20 mouse cellular contexts compared by ENCODE assay signal in the genomic region with DNA sequence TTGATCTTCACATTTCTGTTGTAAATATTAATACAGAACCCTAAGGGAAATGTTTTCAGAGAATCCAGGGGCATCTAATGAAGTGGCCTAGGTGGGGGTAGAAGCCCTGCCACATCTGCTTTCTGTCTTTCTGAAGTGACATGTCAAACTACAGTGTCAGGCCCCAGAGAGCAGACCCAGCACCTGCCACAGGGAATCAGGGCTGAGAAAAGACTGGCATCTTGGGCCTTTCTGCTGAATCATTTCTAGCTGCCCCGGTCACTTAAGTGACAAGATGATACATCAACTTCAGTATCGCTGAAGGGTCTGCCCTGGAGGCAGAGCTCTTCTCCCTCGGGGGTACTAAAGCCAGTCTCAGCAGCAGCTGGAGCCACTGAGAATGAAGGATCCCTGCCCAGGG.
DNase-seq lines count a peak whose midpoint lies in the region; ATAC-seq and TF ChIP-seq lines count a peak whose summit lies in the region.
"Had no signal": no experiment of that assay in that cellular context is flagged by ENCODE, and none has a peak within 500 bp of the region (broad histone marks: within the 10 kb centered on the region; RNA-seq: fewer than 3 reads in every experiment).

No protein-coding gene starts in this region.

- no peaks in the 10 kb centered on the region for H3K9me3 ChIP-seq in hindbrain, embryonic 10.5 days
- no peaks in the 10 kb centered on the region for H3K9me3 ChIP-seq in hindbrain, embryonic 13.5 days
- H3K9me3 ChIP-seq: forebrain, embryonic 15.5 days; limb, embryonic 13.5 days; liver, embryonic 13.5 days; lung, embryonic 15.5 days; midbrain, embryonic 12.5 days had no signal

- no peaks in the 10 kb centered on the region for H3K79me2 ChIP-seq in heart, adult 2 months (replicated peaks; ENCODE audit: control insufficient read depth, insufficient read depth, low read length)

- 54% methylated on average over 3 of the region's 3 CpGs for WGBS in heart, adult 2 months
- WGBS in hindbrain, embryonic 10.5 days = 62% methylated on average over 3 of the region's 3 CpGs
- WGBS in hindbrain, embryonic 13.5 days = 39% methylated on average over 3 of the region's 3 CpGs

- no peak overlapping the region for H3K9ac ChIP-seq in heart, adult 2 months (ENCODE audit: low read depth, low read length)
- no peak overlapping the region for H3K9ac ChIP-seq in hindbrain, embryonic 13.5 days
- H3K9ac ChIP-seq: forebrain, embryonic 15.5 days; limb, embryonic 13.5 days; liver, embryonic 13.5 days; lung, embryonic 15.5 days; midbrain, embryonic 12.5 days had no signal

- no peaks in the 10 kb centered on the region for H3K36me3 ChIP-seq in heart, adult 2 months (ENCODE audit: control insufficient read depth, insufficient read depth, low read length)
- H3K36me3 ChIP-seq in hindbrain, embryonic 10.5 days = no peaks in the 10 kb centered on the region
- H3K36me3 ChIP-seq in hindbrain, embryonic 13.5 days = no peaks in the 10 kb centered on the region
- H3K36me3 ChIP-seq: forebrain, embryonic 15.5 days; limb, embryonic 13.5 days; liver, embryonic 13.5 days; lung, embryonic 15.5 days; midbrain, embryonic 12.5 days had no signal

- H3K4me1 ChIP-seq in heart, adult 2 months (ENCODE audit: control insufficient read depth, insufficient read depth, low read length) = peaks cover 14% of the 10 kb centered on the region
- peaks cover 22% of the 10 kb centered on the region for H3K4me1 ChIP-seq in hindbrain, embryonic 10.5 days (replicated peaks)
- H3K4me1 ChIP-seq in hindbrain, embryonic 13.5 days (replicated peaks) = peaks cover 12% of the 10 kb centered on the region
- H3K4me1 ChIP-seq: forebrain, embryonic 15.5 days; midbrain, embryonic 12.5 days had no signal

- H3K27ac ChIP-seq in heart, adult 2 months = peak overlapping the region; percentile 44; the same call in 1 of the 2 replicates
- H3K27ac ChIP-seq in hindbrain, embryonic 10.5 days = peak overlapping the region; percentile 51; the same call in 1 of the 2 replicates
- no peak overlapping the region for H3K27ac ChIP-seq in hindbrain, embryonic 13.5 days
- H3K27ac ChIP-seq in layer of hippocampus, adult 2 months = peak overlapping the region; percentile 57; the same call in 1 of the 2 replicates
- H3K27ac ChIP-seq: forebrain, embryonic 15.5 days; limb, embryonic 13.5 days; liver, embryonic 13.5 days; lung, embryonic 15.5 days; macrophage had no signal

- no peak for TF ChIP-seq EP300 in heart, adult 2 months (IDR thresholded peaks at IDR 0.05; ENCODE audit: insufficient read depth, low read depth, low read length)

- no peak overlapping the region for H3K4me2 ChIP-seq in hindbrain, embryonic 13.5 days
- H3K4me2 ChIP-seq: forebrain, embryonic 15.5 days; limb, embryonic 13.5 days; liver, embryonic 13.5 days; lung, embryonic 15.5 days; midbrain, embryonic 12.5 days had no signal

- no peak for ATAC-seq in hindbrain, embryonic 13.5 days (ENCODE audit: low FRiP score)
- ATAC-seq: activated CD4-positive, CD25-positive, alpha-beta regulatory T cell, adult 4 months; CD4-positive, CD25-positive, alpha-beta regulatory T cell, adult 4 months; forebrain, embryonic 15.5 days; intestine, embryonic 16.5 days had no signal

- no peak for TF ChIP-seq POLR2A in heart, adult 2 months (IDR thresholded peaks at IDR 0.05; ENCODE audit: insufficient read depth, low read depth, low read length)
- TF ChIP-seq POLR2A in brain, embryonic 14.5 days (IDR thresholded peaks at IDR 0.05; ENCODE audit: borderline replicate concordance, extremely low read depth, insufficient read depth, insufficient read length, poor library complexity, severe bottlenecking) = no peak

- H3K4me3 ChIP-seq in heart, adult 2 months = no peak overlapping the region
- H3K4me3 ChIP-seq in hindbrain, embryonic 10.5 days = no peak overlapping the region
- H3K4me3 ChIP-seq in hindbrain, embryonic 13.5 days = no peak overlapping the region
- no peak overlapping the region for H3K4me3 ChIP-seq in layer of hippocampus, adult 2 months
- H3K4me3 ChIP-seq: forebrain, embryonic 15.5 days; limb, embryonic 13.5 days; liver, embryonic 13.5 days; lung, embryonic 15.5 days; midbrain, embryonic 12.5 days had no signal

- no peak for DNase-seq in heart, adult 2 months
- no peak for DNase-seq in heart, adult 11 months
- no peak for DNase-seq in hindbrain, embryonic 10.5 days (ENCODE audit: low spot score)
- no peak for DNase-seq in layer of hippocampus, adult 2 months (ENCODE audit: low spot score in 2 of 2)
- no peak for DNase-seq in layer of hippocampus, adult 8-10 months (ENCODE audit: low spot score in 2 of 2)
- DNase-seq in brain, embryonic 14.5 days (ENCODE audit: low read depth) = peak; percentile 22
- DNase-seq in ovary, postnatal 14 days (ENCODE audit: low spot score) = no peak
- DNase-seq: adrenal gland, postnatal 14 days; cerebellum, adult 11-12 months; liver, embryonic 13.5 days; thymus, postnatal 14 days had no signal

- no peaks in the 10 kb centered on the region for H3K27me3 ChIP-seq in heart, adult 2 months (ENCODE audit: control insufficient read depth, insufficient read depth, low read length)
- no peaks in the 10 kb centered on the region for H3K27me3 ChIP-seq in hindbrain, embryonic 10.5 days (ENCODE audit: insufficient read depth, poor library complexity, severe bottlenecking)
- H3K27me3 ChIP-seq in hindbrain, embryonic 13.5 days = no peaks in the 10 kb centered on the region
- H3K27me3 ChIP-seq: forebrain, embryonic 15.5 days; limb, embryonic 13.5 days; lung, embryonic 15.5 days; midbrain, embryonic 12.5 days had no signal

- intact Hi-C loops in heart, adult 2 months (cut with DNase I) = no loop called here

- no peak for TF ChIP-seq CTCF in heart, adult 2 months (IDR thresholded peaks at IDR 0.05)
- no peak for TF ChIP-seq CTCF in layer of hippocampus, adult 2 months (conservative IDR thresholded peaks at IDR 0.05)
- no peak for TF ChIP-seq CTCF in brain, embryonic 14.5 days (IDR thresholded peaks at IDR 0.05; ENCODE audit: borderline replicate concordance, extremely low read depth, insufficient read depth, insufficient read length)
